Mouse (Mus musculus) kidney, embryonic 14.5 days (tissue): ENCODE measurements around the gene Tcaf3. TPM values are rescaled to one million over a fixed set of nuclear protein-coding genes. Genes with fewer than 3 reads are reported as not detected.
A peak's percentile ranks its signal among the peaks of the same experiment; 100 is the strongest.

ENCODE experiments used
- ATAC-seq: fragments of 200-750 bp; cut with Nextera tagmentation; 2 replicates; pipeline ENCODE4 v1.8.0; 2017; ENCODE audit warnings: moderate number of reproducible peaks, mild to moderate bottlenecking, moderate TSS enrichment, moderate library complexity; ENCODE audit not compliant: low FRiP score, low TSS enrichment
- H3K27ac ChIP-seq: fragments of 300-500 bp; sonication (generic); 2 replicates; pipeline ENCODE4 v1.5.1; 2014; ENCODE audit warnings: low read depth, mild to moderate bottlenecking, low read length, moderate library complexity, mixed read lengths
- H3K27me3 ChIP-seq: fragments of 300-500 bp; sonication (generic); 2 replicates; pipeline ENCODE4 v1.6.1; 2014; ENCODE audit warnings: mild to moderate bottlenecking, low read length; ENCODE audit not compliant: control insufficient read depth, insufficient read depth
- H3K36me3 ChIP-seq: fragments of 300-500 bp; sonication (generic); 2 replicates; pipeline ENCODE4 v1.6.1; 2014; ENCODE audit warnings: low read length, mixed read lengths; ENCODE audit not compliant: control insufficient read depth, insufficient read depth
- H3K4me1 ChIP-seq: fragments of 300-500 bp; sonication (generic); 2 replicates; pipeline ENCODE4 v1.6.1; 2014; ENCODE audit warnings: low read length, mixed read lengths; ENCODE audit not compliant: control insufficient read depth, insufficient read depth
- H3K4me2 ChIP-seq: fragments of 300-500 bp; sonication (generic); replicated peaks from 2 replicates; pipeline ENCODE4 v1.6.1; 2014; ENCODE audit warnings: low read depth, mild to moderate bottlenecking, low read length
- H3K4me3 ChIP-seq: fragments of 300-500 bp; sonication (generic); 2 replicates; pipeline ENCODE4 v1.5.1; 2014; ENCODE audit warnings: mild to moderate bottlenecking, low read length
- H3K9ac ChIP-seq: fragments of 300-500 bp; sonication (generic); 2 replicates; pipeline ENCODE4 v1.6.1; 2014; ENCODE audit warnings: low read depth, mild to moderate bottlenecking, low read length, moderate library complexity
- H3K9me3 ChIP-seq: fragments of 300-500 bp; sonication (generic); 2 replicates; pipeline ENCODE4 v1.6.1; 2016; ENCODE audit warnings: low read length; ENCODE audit not compliant: control insufficient read depth
- WGBS: fragments of 180-500 bp; shearing (Covaris S2); extraction: QIAGEN DNeasy Blood & Tissue Kit; methylation state at CpG from one replicate; pipeline ENCODE4 v1.1.7; 2014; 5-methylcytosine and 5-hydroxymethylcytosine counted together
- polyA plus RNA-seq: library from polyadenylated mRNA; unstranded; fragments of >200 nt; fragmentation: Nextera tagmentation; extraction: Ambion mirVana; gene quantifications from 2 replicates; pipeline ENCODE4 v1.2.1, GENCODE M21; 2014

Gene Tcaf3
- polyA plus RNA-seq = not detected in 2 replicates

- no peak for ATAC-seq
- Histone ChIP-seq H3K9me3 (no peaks in the 10 kb centered on the region), H3K4me2 (no peak within 1 kb of the TSS), H3K36me3 (no peaks in the 10 kb centered on the region), H3K27ac (no peak within 1 kb of the TSS), H3K4me3 (no peak within 1 kb of the TSS), H3K9ac (no peak within 1 kb of the TSS), H3K27me3 (no peaks in the 10 kb centered on the region), H3K4me1 (no peaks in the 10 kb centered on the region)
- 85% methylated on average over 4 of the region's 4 CpGs for WGBS
Observed at GRCm38 (mm10) chr6:42597592-42597991, at the start of gene Tcaf3. Tcaf3 (minus strand) TSS chr6:42597692.

- H3K4me1 ChIP-seq = 0 out of 2 replicates have a peak, but pooled peaks cover 2% of the 10 kb centered on the region
- peak within 1 kb of the TSS; percentile 28; the same call in 1 of the 2 replicates for H3K9ac ChIP-seq
- no peaks in the 10 kb centered on the region for H3K9me3 ChIP-seq
- no peaks in the 10 kb centered on the region for H3K36me3 ChIP-seq
- peak; percentile 100 for ATAC-seq
- under 1% methylated on average over 23 of the region's 23 CpGs for WGBS
- no peaks in the 10 kb centered on the region for H3K27me3 ChIP-seq
- no peak within 1 kb of the TSS for H3K27ac ChIP-seq
- H3K4me2 ChIP-seq = peak within 1 kb of the TSS; percentile 52
- peak within 1 kb of the TSS; percentile 40 for H3K4me3 ChIP-seq
Observed at GRCm38 (mm10) chr6:42644912-42645549, 47.5 kb upstream of the Tcaf3 start, which contains the start of gene Tcaf2. Tcaf2 (minus strand) TSS chr6:42645254.

- no peaks in the 10 kb centered on the region for H3K27me3 ChIP-seq
- no peak overlapping the region for H3K4me2 ChIP-seq
- no peak overlapping the region for H3K27ac ChIP-seq
- H3K4me3 ChIP-seq = no peak overlapping the region
- 86% methylated on average over 5 of the region's 5 CpGs for WGBS
- no peaks in the 10 kb centered on the region for H3K9me3 ChIP-seq
- H3K36me3 ChIP-seq = no peaks in the 10 kb centered on the region
- H3K4me1 ChIP-seq = no peaks in the 10 kb centered on the region
- no peak for ATAC-seq
- H3K9ac ChIP-seq = no peak overlapping the region
Observed at GRCm38 (mm10) chr6:42634393-42634792, 36.9 kb upstream of the Tcaf3 start.

GRCm38 (mm10) chr6:42631395-42631794 is 33.9 kb upstream of the Tcaf3 start:
- Histone ChIP-seq H3K4me3 (no peak overlapping the region), H3K4me1 (no peaks in the 10 kb centered on the region), H3K9me3 (no peaks in the 10 kb centered on the region), H3K36me3 (no peaks in the 10 kb centered on the region), H3K9ac (no peak overlapping the region), H3K27ac (no peak overlapping the region), H3K4me2 (no peak overlapping the region), H3K27me3 (no peaks in the 10 kb centered on the region)
- 77% methylated on average over 4 of the region's 4 CpGs for WGBS
- no peak for ATAC-seq

- H3K4me3 ChIP-seq = no peak overlapping the region
- WGBS = 81% methylated on average over 2 of the region's 2 CpGs
- no peak for ATAC-seq
Observed at GRCm38 (mm10) chr6:42616904-42617303, 19.4 kb upstream of the Tcaf3 start.

GRCm38 (mm10) chr6:42612218-42612617 is 14.7 kb upstream of the Tcaf3 start:
- H3K27me3 ChIP-seq = no peaks in the 10 kb centered on the region
- ATAC-seq = no peak
- H3K9ac ChIP-seq = no peak overlapping the region
- no peaks in the 10 kb centered on the region for H3K4me1 ChIP-seq
- no peaks in the 10 kb centered on the region for H3K9me3 ChIP-seq
- H3K4me2 ChIP-seq = no peak overlapping the region
- H3K36me3 ChIP-seq = no peaks in the 10 kb centered on the region
- H3K4me3 ChIP-seq = no peak overlapping the region
- H3K27ac ChIP-seq = no peak overlapping the region

More at GRCm38 (mm10) chr6:42616904-42617303, 19.4 kb upstream of the Tcaf3 start:
- no peak overlapping the region for H3K27ac ChIP-seq
- no peaks in the 10 kb centered on the region for H3K36me3 ChIP-seq
- no peak overlapping the region for H3K9ac ChIP-seq
- H3K4me2 ChIP-seq = no peak overlapping the region
- H3K9me3 ChIP-seq = no peaks in the 10 kb centered on the region
- H3K4me1 ChIP-seq = no peaks in the 10 kb centered on the region
- no peaks in the 10 kb centered on the region for H3K27me3 ChIP-seq

- ATAC-seq = peak; percentile 78; the same call in 1 of the 2 replicates
- H3K27ac ChIP-seq = no peak overlapping the region
- 39% methylated on average over 4 of the region's 4 CpGs for WGBS
Observed at GRCm38 (mm10) chr6:42610954-42611522, 13.5 kb upstream of the Tcaf3 start.

GRCm38 (mm10) chr6:42593138-42593882 is 4.2 kb downstream of the Tcaf3 start:
- Histone ChIP-seq H3K9me3 (no peaks in the 10 kb centered on the region), H3K27ac (no peak overlapping the region), H3K27me3 (no peaks in the 10 kb centered on the region), H3K4me2 (no peak overlapping the region), H3K36me3 (no peaks in the 10 kb centered on the region), H3K4me3 (no peak overlapping the region), H3K4me1 (no peaks in the 10 kb centered on the region), H3K9ac (no peak overlapping the region)
- WGBS = 72% methylated on average over 17 of the region's 17 CpGs
- no peak for ATAC-seq

More at GRCm38 (mm10) chr6:42610954-42611522, 13.5 kb upstream of the Tcaf3 start:
- Histone ChIP-seq H3K4me3 (no peak overlapping the region), H3K9me3 (no peaks in the 10 kb centered on the region), H3K4me1 (no peaks in the 10 kb centered on the region), H3K27me3 (no peaks in the 10 kb centered on the region), H3K9ac (no peak overlapping the region), H3K4me2 (no peak overlapping the region), H3K36me3 (no peaks in the 10 kb centered on the region)

GRCm38 (mm10) chr6:42586569-42586968 is 10.9 kb downstream of the Tcaf3 start:
- Histone ChIP-seq H3K4me2 (no peak overlapping the region), H3K4me1 (no peaks in the 10 kb centered on the region), H3K9me3 (no peaks in the 10 kb centered on the region), H3K36me3 (no peaks in the 10 kb centered on the region), H3K27ac (no peak overlapping the region), H3K9ac (no peak overlapping the region), H3K4me3 (no peak overlapping the region), H3K27me3 (no peaks in the 10 kb centered on the region)
- 87% methylated on average over 5 of the region's 5 CpGs for WGBS
- ATAC-seq = no peak
